ENCODE assay signal across 8 mouse cellular contexts in the genomic region with DNA sequence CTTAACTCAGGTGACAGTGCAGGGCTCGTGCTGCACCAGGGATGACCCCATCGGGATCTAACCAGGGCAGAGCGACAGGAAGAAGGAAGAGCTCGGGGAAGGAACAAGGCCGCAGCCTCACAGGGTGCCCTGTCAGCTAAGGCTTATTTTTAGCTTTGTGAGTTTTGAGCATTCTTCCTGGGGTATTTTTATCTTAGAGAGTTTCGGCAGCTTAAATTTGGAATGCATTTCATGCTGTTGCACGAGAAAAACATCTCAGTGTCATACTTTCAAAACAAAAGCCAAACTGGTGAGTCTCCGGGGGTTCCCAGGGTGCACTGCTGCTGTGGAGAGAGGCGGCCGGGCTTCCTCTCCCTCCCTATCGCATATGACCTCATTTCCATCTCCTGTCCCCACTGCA. TPM values are rescaled to one million over a fixed set of nuclear protein-coding genes. Genes with fewer than 3 reads are reported as not detected.
DNase-seq lines count a peak whose midpoint lies in the region; ATAC-seq and TF ChIP-seq lines count a peak whose summit lies in the region.

No protein-coding gene starts in this region.

- H3K9me3 ChIP-seq in heart, postnatal 0 days (replicated peaks; ENCODE audit: control insufficient read depth, low read length) = no peaks in the 10 kb centered on the region
- no peaks in the 10 kb centered on the region for H3K9me3 ChIP-seq in liver, embryonic 12.5 days (replicated peaks)
- no peaks in the 10 kb centered on the region for H3K9me3 ChIP-seq in midbrain, embryonic 13.5 days
- no peaks in the 10 kb centered on the region for H3K9me3 ChIP-seq in hindbrain, embryonic 12.5 days (replicated peaks)

- peak; percentile 19 for DNase-seq in layer of hippocampus, adult 11-12 months (ENCODE audit: low spot score)
- no peak for DNase-seq in layer of hippocampus, postnatal 10 days (ENCODE audit: low spot score in 2 of 2)
- DNase-seq in heart, postnatal 0 days (ENCODE audit: low spot score) = peak; percentile 82

- H3K36me3 ChIP-seq in heart, postnatal 0 days (replicated peaks; ENCODE audit: control insufficient read depth, insufficient read depth, low read length) = no peaks in the 10 kb centered on the region
- H3K36me3 ChIP-seq in liver, embryonic 12.5 days = peaks cover under 1% of the 10 kb centered on the region; the same call in 1 of the 2 replicates
- peaks cover 14% of the 10 kb centered on the region for H3K36me3 ChIP-seq in midbrain, embryonic 13.5 days
- H3K36me3 ChIP-seq in hindbrain, embryonic 12.5 days = 0 out of 2 replicates have a peak, but pooled peaks cover 4% of the 10 kb centered on the region

- WGBS in heart, postnatal 0 days = 4% methylated on average over 11 of the region's 11 CpGs
- 57% methylated on average over 11 of the region's 11 CpGs for WGBS in liver, embryonic 12.5 days (ENCODE audit: insufficient replicate concordance)
- 79% methylated on average over 11 of the region's 11 CpGs for WGBS in midbrain, embryonic 13.5 days
- WGBS in hindbrain, embryonic 12.5 days = 76% methylated on average over 11 of the region's 11 CpGs

- peak overlapping the region; percentile 75 for H3K27ac ChIP-seq in bone marrow macrophage, adult 2 months (ENCODE audit: insufficient read depth, low read depth, low read length)
- H3K27ac ChIP-seq in heart, postnatal 0 days (ENCODE audit: low read depth) = peak overlapping the region; percentile 95
- H3K27ac ChIP-seq in liver, embryonic 12.5 days = no peak overlapping the region
- no peak overlapping the region for H3K27ac ChIP-seq in midbrain, embryonic 13.5 days
- H3K27ac ChIP-seq in hindbrain, embryonic 12.5 days = no peak overlapping the region

- H3K4me1 ChIP-seq in bone marrow macrophage, adult 2 months (ENCODE audit: control insufficient read depth, insufficient read depth, low read length) = peaks cover 21% of the 10 kb centered on the region
- H3K4me1 ChIP-seq in heart, postnatal 0 days (ENCODE audit: control insufficient read depth, insufficient read depth) = peaks cover 11% of the 10 kb centered on the region
- H3K4me1 ChIP-seq in liver, embryonic 12.5 days = 0 out of 2 replicates have a peak, but pooled peaks cover 4% of the 10 kb centered on the region
- no peaks in the 10 kb centered on the region for H3K4me1 ChIP-seq in midbrain, embryonic 13.5 days (replicated peaks)
- no peaks in the 10 kb centered on the region for H3K4me1 ChIP-seq in hindbrain, embryonic 12.5 days

- H3K4me3 ChIP-seq in bone marrow macrophage, adult 2 months (ENCODE audit: insufficient read depth, low read length) = no peak overlapping the region
- H3K4me3 ChIP-seq in heart, postnatal 0 days (ENCODE audit: low read depth, low read length) = no peak overlapping the region
- H3K4me3 ChIP-seq in liver, embryonic 12.5 days = no peak overlapping the region
- H3K4me3 ChIP-seq in midbrain, embryonic 13.5 days (replicated peaks) = no peak overlapping the region
- no peak overlapping the region for H3K4me3 ChIP-seq in hindbrain, embryonic 12.5 days

- TF ChIP-seq EP300 in heart, postnatal 0 days (IDR thresholded peaks at IDR 0.05; ENCODE audit: low read depth) = no peak

- peak overlapping the region; percentile 35; the same call in 1 of the 2 replicates for H3K9ac ChIP-seq in heart, postnatal 0 days (replicated peaks; ENCODE audit: low read depth, low read length)
- no peak overlapping the region for H3K9ac ChIP-seq in liver, embryonic 12.5 days
- no peak overlapping the region for H3K9ac ChIP-seq in midbrain, embryonic 13.5 days (replicated peaks)
- H3K9ac ChIP-seq in hindbrain, embryonic 12.5 days = no peak overlapping the region

- peak overlapping the region; percentile 22; the same call in 1 of the 2 replicates for H3K4me2 ChIP-seq in heart, postnatal 0 days (ENCODE audit: low read depth, low read length)
- no peak overlapping the region for H3K4me2 ChIP-seq in liver, embryonic 12.5 days
- H3K4me2 ChIP-seq in midbrain, embryonic 13.5 days (replicated peaks) = no peak overlapping the region
- no peak overlapping the region for H3K4me2 ChIP-seq in hindbrain, embryonic 12.5 days (replicated peaks)

- TF ChIP-seq POLR2A in bone marrow macrophage, adult 2 months (IDR thresholded peaks at IDR 0.05; ENCODE audit: borderline replicate concordance, low read depth, low read length) = no peak

- H3K27me3 ChIP-seq in heart, postnatal 0 days (ENCODE audit: control insufficient read depth, insufficient read depth, low read length) = no peaks in the 10 kb centered on the region
- no peaks in the 10 kb centered on the region for H3K27me3 ChIP-seq in liver, embryonic 12.5 days (replicated peaks)
- H3K27me3 ChIP-seq in midbrain, embryonic 13.5 days = no peaks in the 10 kb centered on the region
- H3K27me3 ChIP-seq in hindbrain, embryonic 12.5 days = no peaks in the 10 kb centered on the region

- no peak for TF ChIP-seq CTCF in bone marrow macrophage, adult 2 months (IDR thresholded peaks at IDR 0.05; ENCODE audit: low read depth, low read length)
- TF ChIP-seq CTCF in heart, postnatal 0 days (IDR thresholded peaks at IDR 0.05; ENCODE audit: low read depth) = no peak

- peak; percentile 86 for ATAC-seq in heart, postnatal 0 days (ENCODE audit: insufficient read depth, low read depth)
- ATAC-seq in liver, embryonic 12.5 days = peak; percentile 27; the same call in 1 of the 2 replicates
- no peak for ATAC-seq in midbrain, embryonic 13.5 days
- no peak for ATAC-seq in megakaryocyte-erythroid progenitor cell, adult 5-6 weeks (replicated peaks; ENCODE audit: low FRiP score, low TSS enrichment, poor library complexity, severe bottlenecking)
- no peak for ATAC-seq in hindbrain, embryonic 12.5 days (ENCODE audit: low FRiP score)

RNA-seq across cellular contexts. Expression of gene Strn3, which starts 37.4 kb away (rescaled TPM):
- 10 to 100 TPM; 80.5 to 82.6 TPM for total RNA-seq in layer of hippocampus, postnatal 10 days (2021)
- polyA plus RNA-seq in bone marrow macrophage, adult 2 months (2012; ENCODE audit: insufficient read depth, insufficient read length, missing spikeins) = 35.1 and 38.2 TPM in 2 replicates
- 69.6 and 73.5 TPM in 2 replicates for total RNA-seq in heart, postnatal 0 days (2014; rRNA removed; ENCODE audit: low replicate concordance)
- 37.1 and 37.4 TPM in 2 replicates for polyA plus RNA-seq in heart, postnatal 0 days (2015; fragmentation: Nextera tagmentation; extraction: Ambion mirVana)
- 27.3 and 28.3 TPM in 2 replicates for polyA plus RNA-seq in liver, embryonic 12.5 days (2016; fragmentation: Nextera tagmentation; extraction: Ambion mirVana)
- polyA plus RNA-seq in midbrain, embryonic 13.5 days (2015; fragmentation: Nextera tagmentation; extraction: Ambion mirVana) = 45.7 and 46.3 TPM in 2 replicates
- total RNA-seq in megakaryocyte-erythroid progenitor cell, adult 5-6 weeks (2014; fragmentation: Nextera tagmentation) = 40.2 and 46.4 TPM in 2 replicates
- 60.6 and 67.3 TPM in 2 replicates for total RNA-seq in megakaryocyte-erythroid progenitor cell, adult 5-6 weeks (2017)
- polyA plus RNA-seq in hindbrain, embryonic 12.5 days (2016; fragmentation: Nextera tagmentation; extraction: Ambion mirVana) = 57.8 and 63.1 TPM in 2 replicates

RNA-seq across cellular contexts. Expression of gene Ap4s1, which starts 38.2 kb away (rescaled TPM):
- total RNA-seq in layer of hippocampus, postnatal 10 days (2021) = 10 to 100 TPM; 39.3 to 39.5 TPM
- 24.9 and 27.6 TPM in 2 replicates for polyA plus RNA-seq in bone marrow macrophage, adult 2 months (2012; ENCODE audit: insufficient read depth, insufficient read length, missing spikeins)
- 25.0 and 47.9 TPM in 2 replicates for total RNA-seq in heart, postnatal 0 days (2014; rRNA removed; ENCODE audit: low replicate concordance)
- 47.0 and 47.1 TPM in 2 replicates for polyA plus RNA-seq in heart, postnatal 0 days (2015; fragmentation: Nextera tagmentation; extraction: Ambion mirVana)
- polyA plus RNA-seq in liver, embryonic 12.5 days (2016; fragmentation: Nextera tagmentation; extraction: Ambion mirVana) = 17.2 and 17.7 TPM in 2 replicates
- 53.2 and 54.4 TPM in 2 replicates for polyA plus RNA-seq in midbrain, embryonic 13.5 days (2015; fragmentation: Nextera tagmentation; extraction: Ambion mirVana)
- total RNA-seq in megakaryocyte-erythroid progenitor cell, adult 5-6 weeks (2014; fragmentation: Nextera tagmentation) = 16.7 and 19.4 TPM in 2 replicates
- total RNA-seq in megakaryocyte-erythroid progenitor cell, adult 5-6 weeks (2017) = 15.0 and 23.5 TPM in 2 replicates
- 49.2 and 50.1 TPM in 2 replicates for polyA plus RNA-seq in hindbrain, embryonic 12.5 days (2016; fragmentation: Nextera tagmentation; extraction: Ambion mirVana)

Comparison
In these comparisons a context has a peak if more than half of its experiments do, and no peak if none do; other contexts are left out.
1. DNase-seq: peak in layer of hippocampus, adult 11-12 months (single experiment) and heart, postnatal 0 days (single experiment); none in layer of hippocampus, postnatal 10 days (0 of 2).
2. H3K27ac ChIP-seq: peak in bone marrow macrophage, adult 2 months (single experiment) and heart, postnatal 0 days (single experiment); none in liver, embryonic 12.5 days (single experiment), midbrain, embryonic 13.5 days (single experiment) and hindbrain, embryonic 12.5 days (single experiment).
3. ATAC-seq: peak in heart, postnatal 0 days (single experiment) and liver, embryonic 12.5 days (single experiment); none in midbrain, embryonic 13.5 days (single experiment), megakaryocyte-erythroid progenitor cell, adult 5-6 weeks (single experiment) and hindbrain, embryonic 12.5 days (single experiment).